Mouse (Mus musculus) cortical plate, adult 2 months (tissue): ENCODE measurements around the gene Tmem108.

Source experiments
- CTCF ChIP-seq: fragments of 200-500 bp; IDR thresholded peaks from 2 replicates; pipeline ENCODE4 v1.5.1; 2011; ENCODE audit warnings: mild to moderate bottlenecking, control low read depth, low read length; ENCODE audit not compliant: insufficient read depth; ENCODE audit errors: extremely low read depth
- POLR2A ChIP-seq: fragments of 200-500 bp; IDR thresholded peaks from 2 replicates; pipeline ENCODE4 v1.6.1; 2011; ENCODE audit warnings: mild to moderate bottlenecking, low read length, control low read depth; ENCODE audit not compliant: insufficient read depth; ENCODE audit errors: extremely low read depth

DNA sequence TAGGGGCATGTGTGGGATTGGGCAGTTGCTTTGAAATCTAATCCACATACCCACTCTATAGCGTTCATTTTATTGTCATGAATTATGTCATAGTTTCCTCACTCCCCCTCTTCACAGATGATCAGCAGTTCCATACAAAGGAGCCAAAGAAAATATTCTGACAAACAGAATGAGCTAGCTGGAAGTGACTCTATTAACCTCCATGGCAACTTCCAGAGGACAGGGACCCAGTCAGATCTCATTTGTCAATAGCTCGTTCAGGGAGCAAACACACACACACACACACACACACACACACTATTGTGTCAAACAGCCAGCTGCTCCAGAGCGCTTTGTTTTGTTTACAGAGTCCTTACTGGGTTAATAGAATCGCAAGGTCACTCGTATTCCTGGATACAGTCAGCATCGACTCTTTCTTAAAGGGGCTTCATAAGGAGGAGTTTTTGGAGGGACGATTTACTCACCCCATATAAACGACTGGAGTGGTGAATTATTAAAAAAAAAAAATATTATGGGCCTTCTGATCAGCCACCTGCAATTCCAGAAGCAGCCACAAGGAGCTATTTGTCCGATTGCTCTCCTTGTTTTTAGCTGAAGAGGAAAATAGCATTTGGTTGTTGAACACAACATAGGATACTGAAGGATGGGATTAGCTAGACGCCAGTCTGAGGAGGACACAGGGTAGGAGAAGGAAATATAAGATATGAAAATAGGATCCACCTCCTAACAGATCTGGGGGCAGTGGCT lies 197.6 kb downstream of the Tmem108 start:
- TF ChIP-seq CTCF: peak; percentile 36; the same call in 1 of the 2 replicates
- TF ChIP-seq POLR2A: no peak
